Comparison of ENCODE assay signal across 9 mouse cellular contexts in the genomic region with DNA sequence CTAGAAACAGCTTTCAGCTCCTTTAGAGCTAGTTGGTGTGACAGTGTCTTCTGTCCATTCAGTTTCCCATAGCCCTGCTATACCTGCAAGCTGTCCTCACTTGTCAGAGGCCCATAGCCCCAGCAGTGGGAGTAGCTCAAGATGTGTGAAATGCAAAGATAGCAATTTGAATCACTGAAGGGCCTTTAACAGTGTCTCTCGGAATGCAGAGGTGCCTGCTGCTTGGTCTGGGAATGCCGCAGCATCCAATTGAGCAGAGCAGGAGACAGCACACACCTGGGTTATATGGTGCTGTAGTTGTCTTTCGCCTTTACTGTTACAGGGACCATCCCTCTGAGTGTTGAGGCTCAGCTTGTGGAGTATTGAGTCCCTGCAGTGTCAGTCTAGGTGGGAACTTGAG.
DNase-seq lines count a peak whose midpoint lies in the region; ATAC-seq and TF ChIP-seq lines count a peak whose summit lies in the region.
"Had no signal": no experiment of that assay in that cellular context is flagged by ENCODE, and none has a peak within 500 bp of the region (broad histone marks: within the 10 kb centered on the region; RNA-seq: fewer than 3 reads in every experiment).

No protein-coding gene starts in this region.

- no peak overlapping the region for H3K4me3 ChIP-seq in kidney, adult 2 months (ENCODE audit: insufficient read depth, low read depth, low read length)
- H3K4me3 ChIP-seq in brown adipose tissue, adult 24 weeks (ENCODE audit: insufficient read depth, low read depth, low read length): no peak overlapping the region
- no peak overlapping the region for H3K4me3 ChIP-seq in limb, embryonic 15.5 days

- ATAC-seq in limb, embryonic 15.5 days (ENCODE audit: insufficient number of reproducible peaks, low FRiP score, low TSS enrichment, low read depth): no peak
- no peak for ATAC-seq in cerebellum, adult (ENCODE audit: insufficient number of reproducible peaks, low FRiP score, low TSS enrichment)

- H3K4me2 ChIP-seq in limb, embryonic 15.5 days: no peak overlapping the region

- H3K9me3 ChIP-seq in limb, embryonic 15.5 days: no peaks in the 10 kb centered on the region

- TF ChIP-seq CTCF in kidney, adult 2 months (conservative IDR thresholded peaks at IDR 0.05; ENCODE audit: insufficient read depth, insufficient read length, low read depth, low read length): no peak

- peak overlapping the region; percentile 17; the same call in 1 of the 2 replicates for H3K27ac ChIP-seq in kidney, adult 2 months (ENCODE audit: insufficient read depth, low read depth, low read length)
- H3K27ac ChIP-seq in brown adipose tissue, adult 24 weeks (replicated peaks; ENCODE audit: low read depth, low read length): peak overlapping the region; percentile 70
- H3K27ac ChIP-seq in limb, embryonic 15.5 days: peak overlapping the region; percentile 68

- no peaks in the 10 kb centered on the region for H3K27me3 ChIP-seq in kidney, adult 2 months (replicated peaks; ENCODE audit: control insufficient read depth, insufficient read depth, low read length)
- no peaks in the 10 kb centered on the region for H3K27me3 ChIP-seq in limb, embryonic 15.5 days

- no peak for TF ChIP-seq POLR2A in kidney, adult 2 months (IDR thresholded peaks at IDR 0.05; ENCODE audit: low read depth, low read length)

- WGBS in kidney, adult 2 months: 71% methylated on average over 3 of the region's 3 CpGs
- 58% methylated on average over 3 of the region's 3 CpGs for WGBS in limb, embryonic 15.5 days

- H3K36me3 ChIP-seq in kidney, adult 2 months (ENCODE audit: control insufficient read depth, insufficient read depth, low read length): peaks cover 2% of the 10 kb centered on the region; the same call in 1 of the 2 replicates
- peaks cover 82% of the 10 kb centered on the region for H3K36me3 ChIP-seq in limb, embryonic 15.5 days

- H3K4me1 ChIP-seq in kidney, adult 2 months (ENCODE audit: control insufficient read depth, insufficient read depth, low read length): peaks cover 16% of the 10 kb centered on the region; the same call in 1 of the 2 replicates
- H3K4me1 ChIP-seq in brown adipose tissue, adult 24 weeks (ENCODE audit: control insufficient read depth, insufficient read depth, insufficient read length, low read length): peaks cover 33% of the 10 kb centered on the region
- peaks cover 65% of the 10 kb centered on the region for H3K4me1 ChIP-seq in limb, embryonic 15.5 days

- DNase-seq in kidney, adult 2 months: no peak
- DNase-seq in kidney, adult 9 months: no peak
- DNase-seq in ES-CJ7 (ENCODE audit: low read depth, low spot score): peak; percentile 80
- DNase-seq in adrenal gland, postnatal 4 days (ENCODE audit: low spot score in 2 of 2): no peak
- DNase-seq in cerebellum, adult 8-10 months: no peak
- DNase-seq: spleen, adult 18-20 months had no signal

- H3K9ac ChIP-seq in limb, embryonic 15.5 days: no peak overlapping the region

Comparison
In these comparisons a context has a peak if more than half of its experiments do, and no peak if none do; other contexts are left out.
1. H3K27ac ChIP-seq: peak in every context shown above with its lines; median percentile 70 in brown adipose tissue, adult 24 weeks; 68 in limb, embryonic 15.5 days; 17 in kidney, adult 2 months.